Mouse (Mus musculus): ENCODE results near the gene Gm47959.

Gm47959 gene

GRCm38 (mm10) chr1:83032508-83032907 lies 32.2 kb downstream of the Gm47959 start:
- no peak for DNase-seq (ENCODE audit: low spot score)

DNA sequence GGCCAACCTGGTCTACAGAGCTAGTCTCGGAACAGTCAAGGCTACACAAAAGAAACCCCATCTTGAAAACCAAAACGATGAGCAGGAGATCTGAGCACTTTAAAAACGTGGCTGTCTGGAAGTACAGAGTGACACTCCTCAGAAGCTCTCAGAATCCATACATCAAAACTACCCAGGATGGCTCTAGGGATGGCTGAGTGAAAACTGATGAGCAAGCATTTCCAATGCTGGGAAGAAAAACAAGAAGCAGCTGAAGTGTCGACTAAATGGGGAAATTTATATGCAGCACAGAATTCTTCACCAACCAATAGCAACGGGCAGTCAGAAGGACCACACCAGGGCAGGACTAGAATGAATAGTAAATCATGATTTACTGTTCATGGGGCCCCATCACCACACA lies 34.2 kb downstream of the Gm47959 start:
- DNase-seq (ENCODE audit: low spot score): no peak

- no peak for DNase-seq (ENCODE audit: low spot score)
These were observed 36.7 kb downstream of the Gm47959 start for GRCm38 (mm10) chr1:83036892-83037667.

DNA sequence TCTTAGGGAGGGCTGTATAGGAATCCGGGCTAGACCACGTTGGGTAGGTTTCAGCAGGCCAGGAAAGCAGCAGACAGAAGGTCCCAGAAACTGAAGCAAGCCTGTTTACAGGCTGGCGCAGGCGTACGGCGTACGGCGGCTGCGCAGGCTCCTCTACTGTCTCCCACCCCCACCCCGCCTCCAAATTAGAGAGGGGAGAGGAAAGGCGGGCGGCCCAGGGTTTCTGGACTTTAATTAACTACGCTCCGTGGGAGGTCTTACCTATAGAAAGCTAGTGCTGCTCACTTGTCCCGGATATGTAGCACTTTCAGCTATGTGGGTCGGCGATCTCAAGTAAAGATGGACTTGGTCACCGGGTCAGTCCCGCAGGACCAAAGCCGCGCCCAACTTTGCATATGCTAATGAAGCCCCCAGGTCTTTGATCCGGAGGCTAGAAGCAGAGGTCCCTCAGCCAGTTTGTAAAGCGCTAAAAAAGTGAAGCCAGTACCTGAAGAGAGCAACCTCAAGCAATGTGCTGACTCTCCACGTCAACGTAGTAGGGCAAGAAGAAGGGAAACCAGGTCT lies 37.8 kb downstream of the Gm47959 start, which contains the start of gene Slc19a3:
Gene Slc19a3, minus strand, starts transcription at position 340 of the 564 bp plus-strand sequence.
- DNase-seq (ENCODE audit: low spot score): peak; percentile 13

- DNase-seq (ENCODE audit: low spot score): no peak
These were observed 38.7 kb downstream of the Gm47959 start for GRCm38 (mm10) chr1:83039080-83039479.

DNA sequence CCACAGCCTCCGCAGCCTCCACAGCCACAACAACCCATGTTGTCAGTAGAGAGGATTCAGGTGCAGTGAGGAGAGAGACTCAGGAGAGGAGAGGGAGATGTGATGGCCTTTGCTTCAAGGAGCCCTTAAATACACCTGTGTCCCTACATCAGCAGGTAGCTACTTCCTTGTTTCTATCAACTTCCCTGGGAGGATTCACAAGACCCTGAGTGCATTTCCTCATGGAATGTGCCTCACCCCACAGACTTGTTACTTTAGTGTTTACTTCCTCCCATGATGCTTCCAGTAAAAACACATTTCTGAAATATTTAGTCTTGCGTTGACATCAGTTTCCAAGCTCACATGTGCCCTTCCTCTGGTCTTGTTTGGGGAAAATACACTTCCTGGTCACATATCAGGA lies 42.0 kb downstream of the Gm47959 start, which contains the start of gene Krtap28-10:
Gene Krtap28-10, minus strand, starts transcription at position 101 of the 400 bp plus-strand sequence.
- DNase-seq (ENCODE audit: low spot score): no peak

DNA sequence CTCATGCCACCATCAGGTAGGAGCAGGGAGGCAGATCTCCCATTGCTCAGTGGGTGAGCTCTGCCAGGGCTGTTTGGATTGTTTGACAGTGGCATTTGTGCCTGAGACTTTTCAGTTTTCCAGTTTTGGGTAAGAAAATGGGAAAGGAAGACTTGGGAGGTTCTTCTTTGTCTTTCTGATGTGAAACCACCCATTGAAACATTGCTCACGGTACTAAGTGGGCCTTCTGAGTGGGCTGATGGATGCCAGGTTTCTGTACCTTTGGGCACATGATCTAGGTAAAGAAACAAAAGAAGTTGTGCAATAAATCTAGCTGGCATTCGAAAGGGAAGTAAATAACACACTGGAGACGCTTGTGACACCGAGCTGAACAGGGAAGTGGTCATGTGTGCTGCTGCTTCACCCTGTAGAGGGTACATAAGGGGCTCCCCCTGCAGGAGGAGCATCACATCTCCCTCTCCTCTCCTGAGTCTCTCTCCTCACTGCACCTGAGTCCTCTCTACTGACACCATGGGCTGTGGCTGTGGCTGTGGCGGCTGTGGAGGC lies 44.6 kb downstream of the Gm47959 start, which contains the start of gene Gm47969:
Gene Gm47969, plus strand, starts transcription at position 51 of the 546 bp plus-strand sequence.
- DNase-seq (ENCODE audit: low spot score): no peak
